Comparison of ENCODE assay signal across 8 mouse cellular contexts in the genomic region with DNA sequence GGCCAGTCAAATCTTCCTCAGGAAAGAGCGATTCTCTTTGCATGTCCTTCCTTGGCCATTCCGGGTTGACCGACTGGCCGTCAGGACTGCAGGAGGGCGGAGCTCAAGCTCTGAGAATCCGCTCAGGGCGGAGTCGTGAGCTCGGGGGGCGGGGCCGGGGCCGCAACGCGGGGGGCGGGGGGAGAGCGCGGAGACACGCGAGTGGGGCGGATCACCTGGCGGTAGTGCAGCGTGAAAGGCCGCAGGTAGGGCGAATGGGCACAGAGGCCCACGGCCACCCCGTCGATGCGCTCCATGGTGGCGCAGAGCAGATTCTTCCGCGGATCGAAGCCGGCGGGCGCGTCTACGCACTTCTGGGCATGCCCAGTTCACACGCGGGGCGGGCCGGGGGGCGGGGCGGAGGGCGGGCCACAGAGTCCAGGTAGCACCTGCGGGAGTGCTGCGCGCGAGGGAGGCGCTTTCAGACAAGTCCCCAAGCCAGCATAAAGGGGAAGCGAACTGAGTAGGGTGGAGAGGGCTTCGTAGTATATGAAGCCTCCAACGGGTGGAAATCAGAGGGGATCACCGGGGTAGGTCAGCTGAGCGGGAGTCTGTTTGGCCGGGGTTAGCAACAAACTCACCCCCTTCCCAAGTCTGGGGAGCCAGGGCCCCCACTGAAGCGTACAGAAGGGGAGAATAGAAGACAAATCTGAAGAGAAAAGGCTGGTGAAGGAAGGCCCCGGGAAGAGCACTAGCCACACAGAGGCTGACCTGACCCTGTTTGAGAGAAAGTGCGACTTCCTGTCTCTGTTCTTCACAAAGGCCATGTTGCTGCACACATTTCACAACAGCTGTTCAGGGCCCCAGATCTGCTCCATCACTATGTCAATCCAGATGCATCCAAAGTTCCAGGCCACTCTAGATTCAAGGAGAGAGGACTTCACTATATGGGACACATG. TPM values are rescaled to one million over a fixed set of nuclear protein-coding genes. Genes with fewer than 3 reads are reported as not detected.
DNase-seq lines count a peak whose midpoint lies in the region; ATAC-seq and TF ChIP-seq lines count a peak whose summit lies in the region.

A gene (minus strand): TSS at position 349 of the 938 bp plus-strand sequence.

- no peak for TF ChIP-seq RAD21 in MEL (IDR thresholded peaks at IDR 0.05; ENCODE audit: low read depth, low read length)

- no peaks in the 10 kb centered on the region for H3K27me3 ChIP-seq in MEL (ENCODE audit: control insufficient read depth in 1 of 2, insufficient read depth in 2 of 2, low read length in 2 of 2)
- H3K27me3 ChIP-seq in forebrain, postnatal 0 days (ENCODE audit: insufficient read depth, low read length), result no peaks in the 10 kb centered on the region

- H3K27ac ChIP-seq in MEL (ENCODE audit: control insufficient read depth, low read depth, low read length), result peak within 1 kb of the TSS; percentile 55
- H3K27ac ChIP-seq in forebrain, postnatal 0 days (ENCODE audit: low read depth, low read length), result peak within 1 kb of the TSS; percentile 40; the same call in 1 of the 2 replicates

- H3K9ac ChIP-seq in MEL (ENCODE audit: control insufficient read depth, low read depth, low read length, poor library complexity, severe bottlenecking), result peak within 1 kb of the TSS; percentile 82
- peak within 1 kb of the TSS; percentile 76 for H3K9ac ChIP-seq in forebrain, postnatal 0 days

- H3K4me1 ChIP-seq in MEL (ENCODE audit: control insufficient read depth in 1 of 2, insufficient read depth in 2 of 2, low read length in 2 of 2), result peaks cover 9 to 14% of the 10 kb centered on the region in 2 experiments
- H3K4me1 ChIP-seq in forebrain, postnatal 0 days (ENCODE audit: insufficient read depth), result peaks cover 10% of the 10 kb centered on the region; the same call in 1 of the 2 replicates

- 1% methylated on average over 55 of the region's 58 CpGs for WGBS in forebrain, postnatal 0 days

- no peak for TF ChIP-seq CTCF in MEL (IDR thresholded peaks at IDR 0.05 in 2 of 3, conservative IDR thresholded peaks at IDR 0.05 in 1 of 3; ENCODE audit: control insufficient read depth in 1 of 3, insufficient read depth in 1 of 3, low read depth in 2 of 3, low read length in 3 of 3, poor library complexity in 1 of 3, severe bottlenecking in 1 of 3)
- no peak for TF ChIP-seq CTCF in forebrain, postnatal 0 days (IDR thresholded peaks at IDR 0.05; ENCODE audit: low read depth)

- peak; percentile 35; a peak in 2 of 4 replicates for TF ChIP-seq EP300 in MEL (IDR thresholded peaks at IDR 0.05; ENCODE audit: low read depth in 1 of 2, low read length in 2 of 2)

- no peaks in the 10 kb centered on the region for H3K9me3 ChIP-seq in MEL (replicated peaks; ENCODE audit: insufficient read depth, low read length)
- no peaks in the 10 kb centered on the region for H3K9me3 ChIP-seq in forebrain, postnatal 0 days (ENCODE audit: low read length)

- peak within 1 kb of the TSS; percentile 74 to 88 for H3K4me3 ChIP-seq in MEL (ENCODE audit: control insufficient read depth in 1 of 2, insufficient read depth in 1 of 2, low read depth in 2 of 2, low read length in 2 of 2)
- H3K4me3 ChIP-seq in forebrain, postnatal 0 days (ENCODE audit: low read depth, low read length), result peak within 1 kb of the TSS; percentile 79

- peak; percentile 89 for ATAC-seq in forebrain, postnatal 0 days
- peak; percentile 72 to 75 for ATAC-seq in hematopoietic stem cell, adult 5-6 weeks (replicated peaks in 1 of 2; ENCODE audit: insufficient read depth in 1 of 2, low FRiP score in 2 of 2, low TSS enrichment in 1 of 2, low read depth in 1 of 2, poor library complexity in 2 of 2, severe bottlenecking in 2 of 2)

- peak in 1 of 2 experiments; percentile 89; a peak in 2 of 4 replicates for TF ChIP-seq POLR2A in MEL (IDR thresholded peaks at IDR 0.05; ENCODE audit: control insufficient read depth in 1 of 2, insufficient read depth in 1 of 2, low read depth in 1 of 2, low read length in 2 of 2, poor library complexity in 1 of 2)

- peaks cover 3% of the 10 kb centered on the region; the same call in 1 of the 2 replicates for H3K79me2 ChIP-seq in MEL (ENCODE audit: control insufficient read depth, insufficient read depth, low read length, poor library complexity)

- H3K36me3 ChIP-seq in MEL (ENCODE audit: control insufficient read depth in 1 of 2, insufficient read depth in 2 of 2, low read length in 2 of 2), result peaks cover 0 to 6% of the 10 kb centered on the region in 2 experiments; a peak in 2 of 4 replicates
- no peaks in the 10 kb centered on the region for H3K36me3 ChIP-seq in forebrain, postnatal 0 days (ENCODE audit: insufficient read depth)

- peak within 1 kb of the TSS; percentile 69 for H3K4me2 ChIP-seq in forebrain, postnatal 0 days (ENCODE audit: low read depth)

- peak; percentile 96 for DNase-seq in MEL (ENCODE audit: low read depth, low spot score)
- peak; percentile 74 for DNase-seq in cerebellum, adult 11-12 months
- DNase-seq in forebrain, postnatal 0 days, result peak; percentile 75
- DNase-seq in layer of hippocampus, adult 9-11 months, result peak; percentile 69
- DNase-seq in lung, postnatal 14 days, result peak; percentile 82
- peak; percentile 80 for DNase-seq in ovary, postnatal 36 days (ENCODE audit: low spot score)
- peak; percentile 78 for DNase-seq in thymus, postnatal 25 days

TF ChIP-seq in MEL, 35 proteins besides CTCF, POLR2A, EP300 and RAD21 (continues in another document):
- TF ChIP-seq BHLHE40 (IDR thresholded peaks at IDR 0.05; ENCODE audit: borderline replicate concordance, low read depth, low read length) (0 out of 2 replicates have a peak, but pooled peaks have one; percentile 41), SMC3 (IDR thresholded peaks at IDR 0.05; ENCODE audit: low read depth, low read length) (0 out of 2 replicates have a peak, but pooled peaks have one; percentile 18), GABPA (IDR thresholded peaks at IDR 0.05; ENCODE audit: low read depth, low read length) (0 out of 2 replicates have a peak, but pooled peaks have one; percentile 31), ZMIZ1 (IDR thresholded peaks at IDR 0.05; ENCODE audit: low read depth, low read length) (peak; percentile 88), MYC (IDR thresholded peaks at IDR 0.05; ENCODE audit: low read depth, low read length) (peak; percentile 13; the same call in 1 of the 2 replicates), UBTF (IDR thresholded peaks at IDR 0.05; ENCODE audit: borderline replicate concordance, insufficient read depth, low read depth, low read length) (no peak), TCF12 (IDR thresholded peaks at IDR 0.05; ENCODE audit: low read depth, low read length) (peak; percentile 74), ZKSCAN1 (IDR thresholded peaks at IDR 0.05; ENCODE audit: low read depth, low read length) (peak; percentile 48; the same call in 1 of the 2 replicates), ELF1 (IDR thresholded peaks at IDR 0.05; ENCODE audit: low read depth, low read length) (peak; percentile 2; the same call in 1 of the 2 replicates), USF1 (IDR thresholded peaks at IDR 0.05; ENCODE audit: low read depth, low read length) (no peak), ZC3H11A (IDR thresholded peaks at IDR 0.05; ENCODE audit: low read depth, low read length) (0 out of 2 replicates have a peak, but pooled peaks have one; percentile 18), MAZ (IDR thresholded peaks at IDR 0.05; ENCODE audit: low read depth, low read length) (peak; percentile 69), RCOR1 (IDR thresholded peaks at IDR 0.05; ENCODE audit: low read depth, low read length) (no peak; the same call in 1 of the 2 replicates), POLR2AphosphoS2 (IDR thresholded peaks at IDR 0.05; ENCODE audit: low read length) (peak; percentile 79; the same call in 1 of the 2 replicates), ZNF384 (IDR thresholded peaks at IDR 0.05; ENCODE audit: low read depth, low read length) (no peak), POLR2AphosphoS5 (IDR thresholded peaks at IDR 0.05; ENCODE audit: borderline replicate concordance, low read depth, low read length) (no peak), KAT2A (conservative IDR thresholded peaks at IDR 0.05; ENCODE audit: low read depth, low read length) (0 out of 2 replicates have a peak, but pooled peaks have one; percentile 22), USF2 (IDR thresholded peaks at IDR 0.05; ENCODE audit: borderline replicate concordance in 1 of 2, insufficient read depth in 1 of 2, low read depth in 1 of 2, low read length in 2 of 2) (no peak), MAX (IDR thresholded peaks at IDR 0.05; ENCODE audit: low read length) (peak; percentile 76), CHD2 (IDR thresholded peaks at IDR 0.05; ENCODE audit: low read length) (no peak), GATA1 (IDR thresholded peaks at IDR 0.05; ENCODE audit: low read depth, low read length) (no peak), MYB (IDR thresholded peaks at IDR 0.05; ENCODE audit: low read depth, low read length) (no peak), CHD1 (IDR thresholded peaks at IDR 0.05; ENCODE audit: low read depth, low read length) (no peak), E2F4 (IDR thresholded peaks at IDR 0.05; ENCODE audit: borderline replicate concordance, low read depth, low read length) (peak; percentile 72; the same call in 1 of the 2 replicates), NRF1 (IDR thresholded peaks at IDR 0.05; ENCODE audit: insufficient read depth, low read depth, low read length, poor library complexity, severe bottlenecking) (peak; percentile 67), TBP (IDR thresholded peaks at IDR 0.05; ENCODE audit: low read depth, low read length) (peak; percentile 70), MXI1 (IDR thresholded peaks at IDR 0.05; ENCODE audit: low read depth, low read length) (peak; percentile 75), TAL1 (IDR thresholded peaks at IDR 0.05; ENCODE audit: low read length) (no peak), MAFK (IDR thresholded peaks at IDR 0.05; ENCODE audit: borderline replicate concordance, low read depth, low read length) (no peak), ETS1 (IDR thresholded peaks at IDR 0.05; ENCODE audit: low read depth, low read length) (0 out of 2 replicates have a peak, but pooled peaks have one; percentile 26), SIN3A (IDR thresholded peaks at IDR 0.05; ENCODE audit: low read length) (peak; percentile 42), MEF2A (IDR thresholded peaks at IDR 0.05; ENCODE audit: extremely low read depth, insufficient replicate concordance, low read depth, low read length, poor library complexity, severe bottlenecking) (no peak), NELFE (IDR thresholded peaks at IDR 0.05; ENCODE audit: low read depth, low read length) (peak; percentile 89)

RNA-seq across cellular contexts. Expression of the gene that starts here (rescaled TPM):
- 19.0 and 20.1 TPM in 2 replicates for total RNA-seq in MEL (2012; rRNA removed)
- 10 to 100 TPM in 1 of 2 experiments, not detected in 1; 61.0 TPM for polyA plus RNA-seq in MEL (2012; ENCODE audit: insufficient read depth in 1 of 2, insufficient read length in 2 of 2, low read depth in 1 of 2, low replicate concordance in 2 of 2, missing spikeins in 1 of 2)
- total RNA-seq in forebrain, postnatal 0 days (2014; rRNA removed), result 22.2 and 31.5 TPM in 2 replicates
- 55.5 and 60.4 TPM in 2 replicates for polyA plus RNA-seq in forebrain, postnatal 0 days (2015; fragmentation: Nextera tagmentation; extraction: Ambion mirVana)
- total RNA-seq in hematopoietic stem cell, adult 5-6 weeks (2017), result 17.9 and 21.9 TPM in 2 replicates

Comparison
In these comparisons a context has a peak if more than half of its experiments do, and no peak if none do; other contexts are left out.
1. Peak in every context shown above with its lines: DNase-seq, ATAC-seq, H3K4me3 ChIP-seq and H3K27ac ChIP-seq.